ENCODE assay signal across 22 mouse cellular contexts in genomic region chr16:59531243-59531642, GRCm38 (mm10). TPM values are rescaled to one million over a fixed set of nuclear protein-coding genes. Genes with fewer than 3 reads are reported as not detected.
DNase-seq lines count a peak whose midpoint lies in the region; ATAC-seq and TF ChIP-seq lines count a peak whose summit lies in the region.
"Had no signal": no experiment of that assay in that cellular context is flagged by ENCODE, and none has a peak within 500 bp of the region (broad histone marks: within the 10 kb centered on the region; RNA-seq: fewer than 3 reads in every experiment).

No protein-coding gene starts in this region.

- no peak for ATAC-seq in intestine, embryonic 14.5 days (replicated peaks; ENCODE audit: low FRiP score, low TSS enrichment, low read depth)
- ATAC-seq in intestine, embryonic 16.5 days: no peak
- 0 out of 2 replicates have a peak, but pooled peaks have one; percentile 30 for ATAC-seq in liver, embryonic 16.5 days (ENCODE audit: low read depth)
- no peak for ATAC-seq in liver, embryonic 11.5 days (replicated peaks; ENCODE audit: low FRiP score)
- peak; percentile 77 for ATAC-seq in liver, postnatal 0 days
- no peak for ATAC-seq in liver, embryonic 12.5 days
- peak; percentile 73 for ATAC-seq in stomach, postnatal 0 days (ENCODE audit: low FRiP score, low TSS enrichment)
- ATAC-seq: activated CD4-positive, CD25-positive, alpha-beta regulatory T cell, adult 4 months; CD4-positive, CD25-positive, alpha-beta regulatory T cell, adult 4 months; Patski had no signal

- no peaks in the 10 kb centered on the region for H3K9me3 ChIP-seq in intestine, embryonic 14.5 days (ENCODE audit: control insufficient read depth, low read length)
- no peaks in the 10 kb centered on the region for H3K9me3 ChIP-seq in intestine, embryonic 16.5 days (ENCODE audit: control insufficient read depth, low read length)
- no peaks in the 10 kb centered on the region for H3K9me3 ChIP-seq in liver, embryonic 16.5 days (replicated peaks; ENCODE audit: control insufficient read depth, low read length)
- H3K9me3 ChIP-seq in liver, embryonic 11.5 days (ENCODE audit: control insufficient read depth, low read length): peaks cover 3% of the 10 kb centered on the region; the same call in 1 of the 2 replicates
- H3K9me3 ChIP-seq in liver, postnatal 0 days (ENCODE audit: low read length): no peaks in the 10 kb centered on the region
- no peaks in the 10 kb centered on the region for H3K9me3 ChIP-seq in liver, embryonic 12.5 days (replicated peaks)
- H3K9me3 ChIP-seq in stomach, postnatal 0 days (ENCODE audit: control insufficient read depth, low read length): no peaks in the 10 kb centered on the region
- H3K9me3 ChIP-seq: G1E had no signal

- no peak for TF ChIP-seq CTCF in liver, postnatal 0 days (IDR thresholded peaks at IDR 0.05; ENCODE audit: low read depth)
- no peak for TF ChIP-seq CTCF in stomach, postnatal 0 days (IDR thresholded peaks at IDR 0.05; ENCODE audit: low read depth)

- no peak overlapping the region for H3K27ac ChIP-seq in intestine, embryonic 14.5 days (ENCODE audit: low read depth)
- H3K27ac ChIP-seq in intestine, embryonic 16.5 days (ENCODE audit: low read length): no peak overlapping the region
- H3K27ac ChIP-seq in liver, embryonic 16.5 days (ENCODE audit: low read length): no peak overlapping the region
- no peak overlapping the region for H3K27ac ChIP-seq in liver, embryonic 11.5 days (ENCODE audit: low read depth, low read length)
- H3K27ac ChIP-seq in liver, postnatal 0 days (ENCODE audit: low read depth): no peak overlapping the region
- H3K27ac ChIP-seq in liver, embryonic 12.5 days: no peak overlapping the region
- no peak overlapping the region for H3K27ac ChIP-seq in stomach, postnatal 0 days (replicated peaks)

- DNase-seq in intestine, embryonic 14.5 days (ENCODE audit: low spot score): peak; percentile 38
- no peak for DNase-seq in liver, embryonic 11.5 days (ENCODE audit: low spot score)
- DNase-seq in liver, postnatal 0 days: no peak
- DNase-seq in stomach, postnatal 0 days (ENCODE audit: low spot score): no peak
- no peak for DNase-seq in cerebellum, adult 8-10 months
- DNase-seq: adrenal gland, adult 2 months; adrenal gland, adult 8-10 months; adrenal gland, postnatal 10 days; adrenal gland, postnatal 14 days; adrenal gland, postnatal 25 days; adrenal gland, postnatal 36 days; B cell, adult 2 months; cerebellum, adult 11 months; cerebellum, adult 11-12 months had no signal

- peaks cover 11% of the 10 kb centered on the region; the same call in 1 of the 2 replicates for H3K36me3 ChIP-seq in intestine, embryonic 14.5 days (ENCODE audit: control insufficient read depth, insufficient read depth, low read length)
- no peaks in the 10 kb centered on the region for H3K36me3 ChIP-seq in intestine, embryonic 16.5 days (ENCODE audit: control insufficient read depth, insufficient read depth, low read length)
- H3K36me3 ChIP-seq in liver, embryonic 16.5 days (ENCODE audit: control insufficient read depth, insufficient read depth): no peaks in the 10 kb centered on the region
- H3K36me3 ChIP-seq in liver, embryonic 11.5 days (ENCODE audit: control insufficient read depth, insufficient read depth, low read length): no peaks in the 10 kb centered on the region; the same call in 1 of the 2 replicates
- no peaks in the 10 kb centered on the region for H3K36me3 ChIP-seq in liver, postnatal 0 days (replicated peaks; ENCODE audit: insufficient read depth, low read length)
- H3K36me3 ChIP-seq in liver, embryonic 12.5 days: no peaks in the 10 kb centered on the region
- H3K36me3 ChIP-seq in stomach, postnatal 0 days (ENCODE audit: control insufficient read depth, insufficient read depth, low read length): peaks cover 12% of the 10 kb centered on the region
- H3K36me3 ChIP-seq: G1E had no signal

- H3K27me3 ChIP-seq in intestine, embryonic 14.5 days (replicated peaks; ENCODE audit: control insufficient read depth, insufficient read depth, low read length): no peaks in the 10 kb centered on the region
- no peaks in the 10 kb centered on the region for H3K27me3 ChIP-seq in intestine, embryonic 16.5 days (replicated peaks; ENCODE audit: control insufficient read depth, insufficient read depth, low read length)
- H3K27me3 ChIP-seq in liver, embryonic 16.5 days (ENCODE audit: control insufficient read depth, insufficient read depth, low read depth, low read length): no peaks in the 10 kb centered on the region
- no peaks in the 10 kb centered on the region for H3K27me3 ChIP-seq in liver, embryonic 11.5 days (replicated peaks; ENCODE audit: control insufficient read depth, insufficient read depth, low read length)
- no peaks in the 10 kb centered on the region for H3K27me3 ChIP-seq in liver, postnatal 0 days (ENCODE audit: insufficient read depth, low read length)
- H3K27me3 ChIP-seq in liver, embryonic 12.5 days (replicated peaks): no peaks in the 10 kb centered on the region
- no peaks in the 10 kb centered on the region for H3K27me3 ChIP-seq in stomach, postnatal 0 days (ENCODE audit: control insufficient read depth, insufficient read depth, low read length)
- H3K27me3 ChIP-seq: CH12.LX, Patski had no signal

- no peak overlapping the region for H3K4me3 ChIP-seq in intestine, embryonic 14.5 days (ENCODE audit: low read depth, low read length)
- H3K4me3 ChIP-seq in intestine, embryonic 16.5 days (ENCODE audit: low read length): no peak overlapping the region
- no peak overlapping the region for H3K4me3 ChIP-seq in liver, embryonic 16.5 days (ENCODE audit: low read depth, low read length)
- H3K4me3 ChIP-seq in liver, embryonic 11.5 days (ENCODE audit: low read depth, low read length): no peak overlapping the region
- no peak overlapping the region for H3K4me3 ChIP-seq in liver, postnatal 0 days (ENCODE audit: low read depth, low read length)
- H3K4me3 ChIP-seq in liver, embryonic 12.5 days: no peak overlapping the region
- H3K4me3 ChIP-seq in stomach, postnatal 0 days (ENCODE audit: low read depth, low read length): no peak overlapping the region

- H3K9ac ChIP-seq in intestine, embryonic 14.5 days (ENCODE audit: low read length): no peak overlapping the region
- H3K9ac ChIP-seq in intestine, embryonic 16.5 days (ENCODE audit: low read depth, low read length): no peak overlapping the region
- no peak overlapping the region for H3K9ac ChIP-seq in liver, embryonic 16.5 days (ENCODE audit: low read depth, low read length)
- H3K9ac ChIP-seq in liver, embryonic 11.5 days (ENCODE audit: low read depth, low read length): no peak overlapping the region
- H3K9ac ChIP-seq in liver, postnatal 0 days (replicated peaks): no peak overlapping the region
- no peak overlapping the region for H3K9ac ChIP-seq in liver, embryonic 12.5 days
- H3K9ac ChIP-seq in stomach, postnatal 0 days (ENCODE audit: low read length): no peak overlapping the region

- no peak for TF ChIP-seq EP300 in liver, postnatal 0 days (IDR thresholded peaks at IDR 0.05; ENCODE audit: low read depth)
- no peak for TF ChIP-seq EP300 in stomach, postnatal 0 days (optimal IDR thresholded peaks at IDR 0.05)

- no peaks in the 10 kb centered on the region for H3K4me1 ChIP-seq in intestine, embryonic 14.5 days (replicated peaks; ENCODE audit: control insufficient read depth, insufficient read depth, low read length)
- H3K4me1 ChIP-seq in intestine, embryonic 16.5 days (ENCODE audit: control insufficient read depth, insufficient read depth, low read length): no peaks in the 10 kb centered on the region
- no peaks in the 10 kb centered on the region for H3K4me1 ChIP-seq in liver, embryonic 16.5 days (ENCODE audit: control insufficient read depth, low read depth, low read length)
- H3K4me1 ChIP-seq in liver, embryonic 11.5 days (replicated peaks; ENCODE audit: control insufficient read depth, insufficient read depth, low read length): no peaks in the 10 kb centered on the region
- H3K4me1 ChIP-seq in liver, postnatal 0 days (ENCODE audit: insufficient read depth): peaks cover 3% of the 10 kb centered on the region
- H3K4me1 ChIP-seq in liver, embryonic 12.5 days: no peaks in the 10 kb centered on the region
- H3K4me1 ChIP-seq in stomach, postnatal 0 days (replicated peaks; ENCODE audit: control insufficient read depth, insufficient read depth): no peaks in the 10 kb centered on the region

- H3K4me2 ChIP-seq in intestine, embryonic 14.5 days (ENCODE audit: low read length): no peak overlapping the region
- no peak overlapping the region for H3K4me2 ChIP-seq in intestine, embryonic 16.5 days (ENCODE audit: low read depth, low read length)
- no peak overlapping the region for H3K4me2 ChIP-seq in liver, embryonic 16.5 days (ENCODE audit: low read depth, low read length)
- no peak overlapping the region for H3K4me2 ChIP-seq in liver, embryonic 11.5 days
- no peak overlapping the region for H3K4me2 ChIP-seq in liver, postnatal 0 days (ENCODE audit: low read depth, low read length)
- no peak overlapping the region for H3K4me2 ChIP-seq in liver, embryonic 12.5 days
- H3K4me2 ChIP-seq in stomach, postnatal 0 days (replicated peaks; ENCODE audit: low read depth): no peak overlapping the region

- WGBS in intestine, embryonic 14.5 days: 80% methylated on average over 5 of the region's 5 CpGs
- 75% methylated on average over 5 of the region's 5 CpGs for WGBS in intestine, embryonic 16.5 days
- 48% methylated on average over 5 of the region's 5 CpGs for WGBS in liver, embryonic 16.5 days (ENCODE audit: insufficient replicate concordance)
- WGBS in liver, embryonic 11.5 days: 78% methylated on average over 5 of the region's 5 CpGs
- WGBS in liver, postnatal 0 days (ENCODE audit: insufficient replicate concordance): 60% methylated on average over 5 of the region's 5 CpGs
- 64% methylated on average over 5 of the region's 5 CpGs for WGBS in liver, embryonic 12.5 days (ENCODE audit: insufficient replicate concordance)
- 61% methylated on average over 5 of the region's 5 CpGs for WGBS in stomach, postnatal 0 days

RNA-seq across cellular contexts. Expression of gene Riox2, which starts 59.7 kb away (rescaled TPM):
- 32.9 and 38.3 TPM in 2 replicates for polyA plus RNA-seq in intestine, embryonic 14.5 days (2014; fragmentation: Nextera tagmentation; extraction: Ambion mirVana)
- polyA plus RNA-seq in intestine, embryonic 16.5 days (2015; fragmentation: Nextera tagmentation; extraction: Ambion mirVana): 32.3 and 34.1 TPM in 2 replicates
- polyA plus RNA-seq in liver, embryonic 16.5 days (2015; fragmentation: Nextera tagmentation; extraction: Ambion mirVana): 10.5 and 12.0 TPM in 2 replicates
- polyA plus RNA-seq in liver, embryonic 11.5 days (2014; fragmentation: Nextera tagmentation; extraction: Ambion mirVana): 39.4 and 44.6 TPM in 2 replicates
- polyA plus RNA-seq in liver, postnatal 0 days (2015; fragmentation: Nextera tagmentation; extraction: Ambion mirVana): 9.5 and 10.4 TPM in 2 replicates
- polyA plus RNA-seq in liver, embryonic 12.5 days (2016; fragmentation: Nextera tagmentation; extraction: Ambion mirVana): 28.8 and 29.7 TPM in 2 replicates
- 22.7 and 23.4 TPM in 2 replicates for polyA plus RNA-seq in stomach, postnatal 0 days (2015; fragmentation: Nextera tagmentation; extraction: Ambion mirVana)

Comparison
In these comparisons a context has a peak if more than half of its experiments do, and no peak if none do; other contexts are left out.
1. ATAC-seq: peak in liver, embryonic 16.5 days (single experiment), liver, postnatal 0 days (single experiment) and stomach, postnatal 0 days (single experiment); none in intestine, embryonic 14.5 days (single experiment), intestine, embryonic 16.5 days (single experiment), liver, embryonic 11.5 days (single experiment) and liver, embryonic 12.5 days (single experiment).